Mouse (Mus musculus): Measurements from ENCODE around the gene Gnb1.

- TF ChIP-seq ZC3H11A (IDR thresholded peaks at IDR 0.05; ENCODE audit: low read depth, low read length) (no peak), CTCF (IDR thresholded peaks at IDR 0.05 in 2 of 3, conservative IDR thresholded peaks at IDR 0.05 in 1 of 3; ENCODE audit: control insufficient read depth in 1 of 3, insufficient read depth in 1 of 3, low read depth in 2 of 3, low read length in 3 of 3, poor library complexity in 1 of 3, severe bottlenecking in 1 of 3) (no peak), POLR2A (IDR thresholded peaks at IDR 0.05; ENCODE audit: control insufficient read depth in 1 of 2, insufficient read depth in 1 of 2, low read depth in 1 of 2, low read length in 2 of 2, poor library complexity in 1 of 2) (no peak)
Observed at GRCm38 (mm10) chr4:155606825-155607224, 115.7 kb downstream of the Gnb1 start.

Data from MEL (cell line).